9 mouse cellular contexts compared by ENCODE assay signal in genomic region chr10:68207803-68208669, GRCm38 (mm10).
A peak's percentile ranks its signal among the peaks of the same experiment; 100 is the strongest.
DNase-seq lines count a peak whose midpoint lies in the region; ATAC-seq lines count a peak whose summit lies in the region.
"Had no signal": no experiment of that assay in that cellular context is flagged by ENCODE, and none has a peak within 500 bp of the region (broad histone marks: within the 10 kb centered on the region; RNA-seq: fewer than 3 reads in every experiment).

No protein-coding gene starts in this region.

- WGBS in hindbrain, embryonic 14.5 days, result 12% methylated on average over 20 of the region's 20 CpGs

- peaks cover 29% of the 10 kb centered on the region for H3K4me1 ChIP-seq in hindbrain, embryonic 14.5 days (replicated peaks; ENCODE audit: control insufficient read depth, insufficient read depth, low read length)

- H3K36me3 ChIP-seq in hindbrain, embryonic 14.5 days (replicated peaks; ENCODE audit: control insufficient read depth, insufficient read depth), result no peaks in the 10 kb centered on the region

- H3K27ac ChIP-seq in hindbrain, embryonic 14.5 days, result peak overlapping the region; percentile 49
- H3K27ac ChIP-seq: macrophage had no signal

- peak overlapping the region; percentile 15 for H3K4me3 ChIP-seq in hindbrain, embryonic 14.5 days (replicated peaks; ENCODE audit: low read length)

- no peak overlapping the region for H3K9ac ChIP-seq in hindbrain, embryonic 14.5 days

- no peaks in the 10 kb centered on the region for H3K9me3 ChIP-seq in hindbrain, embryonic 14.5 days (ENCODE audit: control insufficient read depth, low read length)

- peak; percentile 60; the same call in 1 of the 2 replicates for ATAC-seq in hindbrain, embryonic 14.5 days (ENCODE audit: low FRiP score)
- peak; percentile 75 for ATAC-seq in megakaryocyte-erythroid progenitor cell, adult 5-6 weeks (replicated peaks; ENCODE audit: low FRiP score, low TSS enrichment, poor library complexity, severe bottlenecking)

- H3K4me2 ChIP-seq in hindbrain, embryonic 14.5 days (replicated peaks), result peak overlapping the region; percentile 43

- peak; percentile 21 to 67 for DNase-seq in adrenal gland, adult (ENCODE audit: inconsistent age in 2 of 2, low spot score in 1 of 2)
- DNase-seq in adrenal gland, postnatal 4 days (ENCODE audit: low spot score in 2 of 2), result no peak
- DNase-seq in right cerebral cortex, postnatal 10 days (ENCODE audit: low spot score in 2 of 2), result peak; percentile 45 to 63
- no peak for DNase-seq in right cerebral cortex, postnatal 25 days
- peak; percentile 75 for DNase-seq in hindbrain, embryonic 14.5 days (ENCODE audit: low spot score)
- DNase-seq in c-Kit-positive CD71-positive TER-119-positive erythroid progenitor cells, embryonic 14.5 days (ENCODE audit: low spot score), result no peak
- DNase-seq in urinary bladder, adult 2 months (ENCODE audit: low spot score), result no peak

- no peaks in the 10 kb centered on the region for H3K27me3 ChIP-seq in hindbrain, embryonic 14.5 days (ENCODE audit: control insufficient read depth, insufficient read depth, low read length)

Comparison
In these comparisons a context has a peak if more than half of its experiments do, and no peak if none do; other contexts are left out.
1. DNase-seq: peak in adrenal gland, adult (2 of 2), right cerebral cortex, postnatal 10 days (2 of 2) and hindbrain, embryonic 14.5 days (single experiment); none in adrenal gland, postnatal 4 days (0 of 2), right cerebral cortex, postnatal 25 days (single experiment), c-Kit-positive CD71-positive TER-119-positive erythroid progenitor cells, embryonic 14.5 days (single experiment) and urinary bladder, adult 2 months (single experiment).